Comparison of ENCODE assay signal across 10 mouse cellular contexts in genomic region chr9:107246170-107246569, GRCm38 (mm10). TPM values are rescaled to one million over a fixed set of nuclear protein-coding genes. Genes with fewer than 3 reads are reported as not detected.
DNase-seq lines count a peak whose midpoint lies in the region; ATAC-seq and TF ChIP-seq lines count a peak whose summit lies in the region.
"Had no signal": no experiment of that assay in that cellular context is flagged by ENCODE, and none has a peak within 500 bp of the region (broad histone marks: within the 10 kb centered on the region; RNA-seq: fewer than 3 reads in every experiment).

No protein-coding gene starts in this region.

- peak; percentile 70 for TF ChIP-seq CTCF in Patski (IDR thresholded peaks at IDR 0.05)
- peak; percentile 65 for TF ChIP-seq CTCF in lung, postnatal 0 days (IDR thresholded peaks at IDR 0.05)

- WGBS in kidney, embryonic 14.5 days, result 64% methylated on average over 4 of the region's 4 CpGs
- WGBS in lung, postnatal 0 days, result 52% methylated on average over 4 of the region's 4 CpGs
- 65% methylated on average over 4 of the region's 4 CpGs for WGBS in hindbrain, embryonic 16.5 days

- no peak overlapping the region for H3K9ac ChIP-seq in kidney, embryonic 14.5 days (ENCODE audit: low read depth, low read length)
- H3K9ac ChIP-seq in lung, postnatal 0 days (replicated peaks; ENCODE audit: low read depth), result no peak overlapping the region
- H3K9ac ChIP-seq in hindbrain, embryonic 16.5 days (ENCODE audit: low read depth, low read length), result no peak overlapping the region
- H3K9ac ChIP-seq: embryonic facial prominence, embryonic 15.5 days had no signal

- POLR2A ChIA-PET in Patski (lab: Charles Lee), result no interaction called here

- H3K4me3 ChIP-seq in kidney, embryonic 14.5 days (ENCODE audit: low read length), result no peak overlapping the region
- no peak overlapping the region for H3K4me3 ChIP-seq in lung, postnatal 0 days (ENCODE audit: low read depth, low read length)
- H3K4me3 ChIP-seq in hindbrain, embryonic 16.5 days (ENCODE audit: low read length), result no peak overlapping the region
- H3K4me3 ChIP-seq: embryonic facial prominence, embryonic 15.5 days; myocyte had no signal

- H3K27ac ChIP-seq in kidney, embryonic 14.5 days (ENCODE audit: low read depth, low read length), result no peak overlapping the region
- H3K27ac ChIP-seq in lung, postnatal 0 days (ENCODE audit: low read length), result no peak overlapping the region
- H3K27ac ChIP-seq in hindbrain, embryonic 16.5 days (ENCODE audit: low read depth, low read length), result no peak overlapping the region
- H3K27ac ChIP-seq: embryonic facial prominence, embryonic 15.5 days had no signal

- no peaks in the 10 kb centered on the region for H3K4me1 ChIP-seq in kidney, embryonic 14.5 days (ENCODE audit: control insufficient read depth, insufficient read depth, low read length)
- no peaks in the 10 kb centered on the region for H3K4me1 ChIP-seq in lung, postnatal 0 days (ENCODE audit: insufficient read depth, low read depth, low read length)
- no peaks in the 10 kb centered on the region for H3K4me1 ChIP-seq in hindbrain, embryonic 16.5 days (ENCODE audit: control insufficient read depth, insufficient read depth, low read depth, low read length)
- H3K4me1 ChIP-seq: embryonic facial prominence, embryonic 15.5 days had no signal

- H3K27me3 ChIP-seq in kidney, embryonic 14.5 days (ENCODE audit: control insufficient read depth, insufficient read depth, low read length), result 0 out of 2 replicates have a peak, but pooled peaks cover 3% of the 10 kb centered on the region
- H3K27me3 ChIP-seq in Patski, result peaks cover 17% of the 10 kb centered on the region
- no peaks in the 10 kb centered on the region for H3K27me3 ChIP-seq in lung, postnatal 0 days (replicated peaks; ENCODE audit: insufficient read depth, low read length)
- 0 out of 2 replicates have a peak, but pooled peaks cover 2% of the 10 kb centered on the region for H3K27me3 ChIP-seq in hindbrain, embryonic 16.5 days (replicated peaks; ENCODE audit: control insufficient read depth, insufficient read depth, low read length)

- in situ Hi-C loops in Patski (cut with MboI; ENCODE audit: low pct_unique_long_range_greater_than_20kb), result loop anchor here (5.0 kb wide), 1 partner anchor 41 kb away; the partner anchor contains the start of gene Mapkapk3

- peak; percentile 36 for DNase-seq in kidney, adult 9 months
- peak; percentile 13 to 20 for DNase-seq in CD8-positive naive resting alpha-beta T cell, adult 2 months (ENCODE audit: low read depth in 2 of 2, low spot score in 2 of 2)
- DNase-seq in Patski (ENCODE audit: low read depth, low spot score), result no peak
- peak; percentile 44 for DNase-seq in lung, postnatal 0 days (ENCODE audit: low spot score)
- no peak for DNase-seq in urinary bladder, adult 18-20 months (ENCODE audit: low spot score in 2 of 2)
- DNase-seq in heart, postnatal 4 days, result no peak

- no peak for TF ChIP-seq EP300 in lung, postnatal 0 days (IDR thresholded peaks at IDR 0.05)

- no peak for ATAC-seq in kidney, embryonic 14.5 days (ENCODE audit: low FRiP score, low TSS enrichment)
- no peak for ATAC-seq in Patski
- no peak for ATAC-seq in lung, postnatal 0 days
- ATAC-seq in hindbrain, embryonic 16.5 days, result no peak

- no peaks in the 10 kb centered on the region for H3K36me3 ChIP-seq in kidney, embryonic 14.5 days (ENCODE audit: control insufficient read depth, insufficient read depth, low read length)
- no peaks in the 10 kb centered on the region for H3K36me3 ChIP-seq in lung, postnatal 0 days (ENCODE audit: insufficient read depth, low read length)
- no peaks in the 10 kb centered on the region for H3K36me3 ChIP-seq in hindbrain, embryonic 16.5 days (ENCODE audit: control insufficient read depth, insufficient read depth, low read length)
- H3K36me3 ChIP-seq: embryonic facial prominence, embryonic 15.5 days had no signal

- no peaks in the 10 kb centered on the region for H3K9me3 ChIP-seq in kidney, embryonic 14.5 days (ENCODE audit: control insufficient read depth, low read length)
- no peaks in the 10 kb centered on the region for H3K9me3 ChIP-seq in lung, postnatal 0 days (ENCODE audit: low read length)
- no peaks in the 10 kb centered on the region for H3K9me3 ChIP-seq in hindbrain, embryonic 16.5 days (ENCODE audit: control insufficient read depth, low read length)
- H3K9me3 ChIP-seq: embryonic facial prominence, embryonic 15.5 days had no signal

- CTCF ChIA-PET in Patski (lab: Charles Lee), result interaction anchor here (0.9 to 1.2 kb wide), 3 partner anchors 11 to 46 kb away, joined by 3 to 6 read pairs (median 3); partner anchors contain the start of gene Mapkapk3

- H3K4me2 ChIP-seq in kidney, embryonic 14.5 days (replicated peaks; ENCODE audit: low read depth, low read length), result no peak overlapping the region
- H3K4me2 ChIP-seq in lung, postnatal 0 days (replicated peaks; ENCODE audit: low read depth, low read length), result no peak overlapping the region
- no peak overlapping the region for H3K4me2 ChIP-seq in hindbrain, embryonic 16.5 days (ENCODE audit: low read length)
- H3K4me2 ChIP-seq: embryonic facial prominence, embryonic 15.5 days had no signal

RNA-seq across cellular contexts. Expression of gene Dock3, which starts 14.5 kb away (rescaled TPM):
- polyA plus RNA-seq in kidney, embryonic 14.5 days (2014; fragmentation: Nextera tagmentation; extraction: Ambion mirVana), result 0.23 and 0.93 TPM in 2 replicates
- 0.19 TPM for polyA plus RNA-seq in Patski (2021)
- polyA plus RNA-seq in lung, postnatal 0 days (2015; fragmentation: Nextera tagmentation; extraction: Ambion mirVana), result 0.08 TPM in 1 of 2 replicates, not detected in the other
- 14.4 and 15.7 TPM in 2 replicates for polyA plus RNA-seq in hindbrain, embryonic 16.5 days (2015; fragmentation: Nextera tagmentation; extraction: Ambion mirVana)
- total RNA-seq in heart, postnatal 4 days (2021), result 1 to 10 TPM; 1.3 to 1.5 TPM

RNA-seq across cellular contexts. Expression of gene Mapkapk3, which starts 43.5 kb away (rescaled TPM):
- 3.8 and 6.5 TPM in 2 replicates for polyA plus RNA-seq in kidney, embryonic 14.5 days (2014; fragmentation: Nextera tagmentation; extraction: Ambion mirVana)
- 14.5 TPM for polyA plus RNA-seq in Patski (2021)
- polyA plus RNA-seq in lung, postnatal 0 days (2015; fragmentation: Nextera tagmentation; extraction: Ambion mirVana), result 22.9 and 24.6 TPM in 2 replicates
- 3.2 TPM in 2 replicates for polyA plus RNA-seq in hindbrain, embryonic 16.5 days (2015; fragmentation: Nextera tagmentation; extraction: Ambion mirVana)
- 10 to 100 TPM; 18.3 to 18.9 TPM for total RNA-seq in heart, postnatal 4 days (2021)

RNA-seq across cellular contexts. Expression of gene Cish, which starts 49.7 kb away (rescaled TPM):
- 6.3 and 7.1 TPM in 2 replicates for polyA plus RNA-seq in kidney, embryonic 14.5 days (2014; fragmentation: Nextera tagmentation; extraction: Ambion mirVana)
- 119 TPM for polyA plus RNA-seq in Patski (2021)
- 49.2 and 52.3 TPM in 2 replicates for polyA plus RNA-seq in lung, postnatal 0 days (2015; fragmentation: Nextera tagmentation; extraction: Ambion mirVana)
- polyA plus RNA-seq in hindbrain, embryonic 16.5 days (2015; fragmentation: Nextera tagmentation; extraction: Ambion mirVana), result 10.9 and 13.7 TPM in 2 replicates
- total RNA-seq in heart, postnatal 4 days (2021), result 100 to 1,000 TPM; 146 to 176 TPM

Comparison
In these comparisons a context has a peak if more than half of its experiments do, and no peak if none do; other contexts are left out.
1. DNase-seq: peak in kidney, adult 9 months (single experiment), CD8-positive naive resting alpha-beta T cell, adult 2 months (2 of 2) and lung, postnatal 0 days (single experiment); none in Patski (single experiment), urinary bladder, adult 18-20 months (0 of 2) and heart, postnatal 4 days (single experiment).